Mouse (Mus musculus) R1 (cell line): ENCODE data around the gene Samd5.

Experiments used
- DNase-seq: peaks from one replicate; pipeline ENCODE4 v3.0.0-alpha.2; 2018; ENCODE audit warnings: low read depth, low spot score

Samd5 gene

GRCm38 (mm10) chr10:9650050-9650825, 24.8 kb downstream of the Samd5 start:
- no peak for DNase-seq

GRCm38 (mm10) chr10:9648464-9648863, 26.5 kb downstream of the Samd5 start:
- DNase-seq, result no peak

- DNase-seq, result no peak
These were observed 27.3 kb downstream of the Samd5 start for GRCm38 (mm10) chr10:9647741-9648140.

GRCm38 (mm10) chr10:9646391-9646790, 28.6 kb downstream of the Samd5 start:
- DNase-seq, result no peak

- DNase-seq, result no peak
These were observed 31.5 kb downstream of the Samd5 start for GRCm38 (mm10) chr10:9643531-9643930.

GRCm38 (mm10) chr10:9642077-9642476, 32.9 kb downstream of the Samd5 start:
- no peak for DNase-seq

GRCm38 (mm10) chr10:9640678-9641077, 34.3 kb downstream of the Samd5 start:
- DNase-seq, result no peak

- no peak for DNase-seq
These were observed 35.0 kb downstream of the Samd5 start for GRCm38 (mm10) chr10:9640056-9640455.

GRCm38 (mm10) chr10:9625356-9625755, 49.7 kb downstream of the Samd5 start:
- DNase-seq, result peak; percentile 72

- DNase-seq, result no peak
These were observed 52.9 kb downstream of the Samd5 start for GRCm38 (mm10) chr10:9621926-9622688.

GRCm38 (mm10) chr10:9621055-9621454, 54.0 kb downstream of the Samd5 start:
- DNase-seq, result peak; percentile 37

- no peak for DNase-seq
These were observed 60.0 kb downstream of the Samd5 start for GRCm38 (mm10) chr10:9615009-9615408.

GRCm38 (mm10) chr10:9608854-9609253, 66.2 kb downstream of the Samd5 start:
- DNase-seq, result no peak

GRCm38 (mm10) chr10:9607155-9607554, 67.9 kb downstream of the Samd5 start:
- DNase-seq, result no peak

GRCm38 (mm10) chr10:9605635-9606034, 69.4 kb downstream of the Samd5 start:
- no peak for DNase-seq

- no peak for DNase-seq
These were observed 71.7 kb downstream of the Samd5 start for GRCm38 (mm10) chr10:9603290-9603689.

- no peak for DNase-seq
These were observed 72.2 kb downstream of the Samd5 start for GRCm38 (mm10) chr10:9602845-9603244.

- DNase-seq, result no peak
These were observed 72.6 kb downstream of the Samd5 start for GRCm38 (mm10) chr10:9602389-9602788.

- no peak for DNase-seq
These were observed 78.8 kb downstream of the Samd5 start for GRCm38 (mm10) chr10:9596228-9596627.

GRCm38 (mm10) chr10:9594666-9595065, 80.3 kb downstream of the Samd5 start:
- no peak for DNase-seq

GRCm38 (mm10) chr10:9590606-9591005, 84.4 kb downstream of the Samd5 start:
- no peak for DNase-seq

- no peak for DNase-seq
These were observed 88.7 kb downstream of the Samd5 start for GRCm38 (mm10) chr10:9586328-9586727.

GRCm38 (mm10) chr10:9579374-9579773, 95.6 kb downstream of the Samd5 start:
- no peak for DNase-seq
